Mouse (Mus musculus) kidney, embryonic 16.5 days (tissue): ENCODE results near the gene Nos1. TPM values are rescaled to one million over a fixed set of nuclear protein-coding genes. Genes with fewer than 3 reads are reported as not detected.

ENCODE experiments used
- ATAC-seq: fragments of 200-750 bp; cut with Nextera tagmentation; 2 replicates; pipeline ENCODE4 v1.8.0; 2017; ENCODE audit warnings: moderate TSS enrichment; ENCODE audit not compliant: low FRiP score, low TSS enrichment
- H3K27ac ChIP-seq: fragments of 300-500 bp; sonication (generic); 2 replicates; pipeline ENCODE4 v1.5.1; 2014; ENCODE audit warnings: low read length
- H3K27me3 ChIP-seq: fragments of 300-500 bp; sonication (generic); 2 replicates; pipeline ENCODE4 v1.6.1; 2014; ENCODE audit warnings: low read length, control low read depth, mixed read lengths; ENCODE audit not compliant: insufficient read depth
- H3K36me3 ChIP-seq: fragments of 300-500 bp; sonication (generic); 2 replicates; pipeline ENCODE4 v1.6.1; 2014; ENCODE audit warnings: low read length, control low read depth, mixed read lengths; ENCODE audit not compliant: insufficient read depth
- H3K4me1 ChIP-seq: fragments of 300-500 bp; sonication (generic); 2 replicates; pipeline ENCODE4 v1.6.1; 2014; ENCODE audit warnings: low read length, control low read depth, mixed read lengths; ENCODE audit not compliant: insufficient read depth
- H3K4me2 ChIP-seq: fragments of 300-500 bp; sonication (generic); replicated peaks from 2 replicates; pipeline ENCODE4 v1.6.1; 2014; ENCODE audit warnings: low read depth, low read length
- H3K4me3 ChIP-seq: fragments of 300-500 bp; sonication (generic); 2 replicates; pipeline ENCODE4 v1.5.1; 2014; ENCODE audit warnings: mild to moderate bottlenecking, low read length
- H3K9ac ChIP-seq: fragments of 300-500 bp; sonication (generic); replicated peaks from 2 replicates; pipeline ENCODE4 v1.6.1; 2014; ENCODE audit warnings: low read length
- H3K9me3 ChIP-seq: fragments of 300-500 bp; sonication (generic); 2 replicates; pipeline ENCODE4 v1.6.1; 2016; ENCODE audit warnings: low read length, control low read depth
- whole genome bisulfite sequencing: fragments of 180-500 bp; shearing (Covaris S2); extraction: QIAGEN DNeasy Blood & Tissue Kit; methylation state at CpG from one replicate; pipeline ENCODE4 v1.1.7; 2014; 5-methylcytosine and 5-hydroxymethylcytosine counted together
- polyA plus RNA-seq: library from polyadenylated mRNA; unstranded; fragments of >200 nt; fragmentation: Nextera tagmentation; extraction: Ambion mirVana; gene quantifications from 2 replicates; pipeline ENCODE4 v1.2.1, GENCODE M21; 2015

Gene Nos1
- polyA plus RNA-seq, 1 experiment from 2014 or later = 1.1 TPM

- H3K27me3 ChIP-seq = no peaks in the 10 kb centered on the region
- H3K4me1 ChIP-seq = peaks cover 4% of the 10 kb centered on the region; the same call in 1 of the 2 replicates
- ATAC-seq = no peak
- no peak overlapping the region for H3K4me3 ChIP-seq
- no peak overlapping the region for H3K27ac ChIP-seq
- H3K36me3 ChIP-seq = no peaks in the 10 kb centered on the region
- no peak overlapping the region for H3K4me2 ChIP-seq
- WGBS = 43% methylated on average over 2 of the region's 2 CpGs
- H3K9me3 ChIP-seq = peaks cover 4% of the 10 kb centered on the region; the same call in 1 of the 2 replicates
- H3K9ac ChIP-seq = no peak overlapping the region
Measured at GRCm38 (mm10) chr5:117884991-117885390, 104.2 kb downstream of the Nos1 start.

DNA sequence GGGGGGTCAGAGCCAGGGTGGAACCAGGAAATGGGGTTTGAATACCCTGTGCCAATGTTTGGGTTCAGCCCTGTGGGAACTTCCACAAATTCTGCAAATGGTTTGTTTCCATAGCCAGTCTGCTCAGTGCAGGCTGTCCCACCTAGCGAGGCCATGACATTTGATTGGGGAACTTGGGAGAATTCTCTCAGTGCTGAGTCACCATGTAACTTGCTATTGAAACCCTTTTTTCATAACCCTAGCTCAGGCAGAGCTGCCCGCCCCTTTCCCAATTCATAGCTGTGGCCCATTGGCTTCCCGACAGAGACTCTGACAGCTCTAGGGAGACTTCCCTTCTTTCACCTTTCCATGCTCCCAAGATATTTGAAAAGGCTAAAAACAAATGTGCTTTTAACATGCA lies 107.3 kb downstream of the Nos1 start:
- no peaks in the 10 kb centered on the region for H3K27me3 ChIP-seq
- 84% methylated on average over 3 of the region's 3 CpGs for WGBS
- no peak overlapping the region for H3K4me3 ChIP-seq
- no peak overlapping the region for H3K27ac ChIP-seq
- no peaks in the 10 kb centered on the region for H3K9me3 ChIP-seq
- H3K36me3 ChIP-seq = no peaks in the 10 kb centered on the region
- peaks cover 4% of the 10 kb centered on the region; the same call in 1 of the 2 replicates for H3K4me1 ChIP-seq
- H3K4me2 ChIP-seq = no peak overlapping the region
- no peak overlapping the region for H3K9ac ChIP-seq
- ATAC-seq = no peak

GRCm38 (mm10) chr5:117888946-117889345 lies 108.1 kb downstream of the Nos1 start:
- ATAC-seq = no peak
- 19% methylated on average over 6 of the region's 6 CpGs for WGBS

DNA sequence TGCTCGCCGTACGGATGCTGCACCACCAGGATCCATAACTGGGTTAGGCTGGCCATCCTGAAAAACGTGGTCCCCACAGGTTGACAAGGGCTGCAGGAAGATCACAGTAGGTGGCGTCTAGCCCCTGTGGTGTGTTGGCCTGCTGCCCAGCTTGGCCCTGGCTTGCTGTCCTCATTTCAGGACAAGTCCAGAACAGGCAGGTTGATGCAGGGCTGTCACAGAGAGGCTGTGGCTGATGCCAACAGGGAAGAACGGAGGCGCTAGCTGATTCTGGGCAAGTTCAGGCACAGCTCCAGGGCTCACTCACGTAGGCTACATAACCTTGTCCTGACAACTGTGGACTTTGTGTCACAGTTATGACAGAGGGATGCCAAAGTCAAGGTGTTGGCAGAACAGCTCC lies 108.7 kb downstream of the Nos1 start:
- Histone ChIP-seq H3K9me3 (no peaks in the 10 kb centered on the region), H3K9ac (no peak overlapping the region), H3K36me3 (no peaks in the 10 kb centered on the region), H3K27me3 (no peaks in the 10 kb centered on the region), H3K4me1 (peaks cover 4% of the 10 kb centered on the region; the same call in 1 of the 2 replicates), H3K4me2 (no peak overlapping the region), H3K27ac (no peak overlapping the region), H3K4me3 (no peak overlapping the region)
- whole genome bisulfite sequencing = 65% methylated on average over 8 of the region's 8 CpGs
- ATAC-seq = no peak

More at GRCm38 (mm10) chr5:117888946-117889345, 108.1 kb downstream of the Nos1 start:
- Histone ChIP-seq H3K9ac (no peak overlapping the region), H3K4me2 (no peak overlapping the region), H3K4me3 (no peak overlapping the region), H3K9me3 (no peaks in the 10 kb centered on the region), H3K4me1 (peaks cover 4% of the 10 kb centered on the region; the same call in 1 of the 2 replicates), H3K36me3 (no peaks in the 10 kb centered on the region), H3K27me3 (no peaks in the 10 kb centered on the region), H3K27ac (no peak overlapping the region)

DNA sequence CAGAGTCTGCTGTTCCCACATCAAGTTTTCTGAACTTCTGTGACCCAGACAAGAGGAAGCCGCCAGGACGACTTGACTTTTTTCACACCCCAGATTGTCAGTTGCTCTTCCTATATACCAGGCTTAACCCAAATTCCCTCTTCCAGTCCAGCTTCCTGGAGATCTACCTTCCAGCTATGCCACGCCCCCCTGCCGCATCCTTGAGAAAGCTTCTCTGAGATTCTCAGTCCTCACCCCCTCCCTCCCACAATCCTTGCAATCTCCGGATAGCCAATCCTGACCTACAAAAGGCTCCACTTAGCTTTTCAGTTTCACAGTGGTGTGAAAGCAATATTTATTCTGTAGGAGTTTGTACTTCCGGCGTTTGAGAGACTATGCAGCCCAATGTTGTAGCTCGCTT lies 110.0 kb downstream of the Nos1 start:
- no peak overlapping the region for H3K4me3 ChIP-seq
- H3K27me3 ChIP-seq = no peaks in the 10 kb centered on the region
- H3K9ac ChIP-seq = no peak overlapping the region
- ATAC-seq = no peak
- no peaks in the 10 kb centered on the region for H3K9me3 ChIP-seq
- H3K36me3 ChIP-seq = no peaks in the 10 kb centered on the region
- H3K4me1 ChIP-seq = peaks cover 4% of the 10 kb centered on the region; the same call in 1 of the 2 replicates
- H3K27ac ChIP-seq = no peak overlapping the region
- H3K4me2 ChIP-seq = no peak overlapping the region
- WGBS = 57% methylated on average over 8 of the region's 8 CpGs

DNA sequence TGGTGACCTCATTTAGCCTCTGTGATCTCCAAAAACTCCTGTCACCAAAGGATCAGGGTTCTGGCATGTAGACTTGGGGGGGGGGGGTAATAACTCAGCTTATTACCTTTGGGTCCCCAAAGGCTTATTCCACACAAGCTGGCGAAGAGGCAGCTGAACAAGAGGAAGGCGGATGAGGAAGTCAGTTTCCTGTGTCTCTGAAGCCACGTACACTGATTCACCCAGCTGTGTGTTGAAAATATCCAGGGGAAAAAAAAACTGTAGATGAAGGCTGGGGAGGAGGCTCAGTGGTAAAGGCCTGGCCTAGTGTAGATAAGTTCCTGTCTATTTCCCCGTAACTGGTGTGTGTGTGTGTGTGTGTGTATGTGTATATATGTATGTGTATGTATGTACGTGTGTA lies 110.7 kb downstream of the Nos1 start:
- ATAC-seq = no peak
- 83% methylated on average over 5 of the region's 5 CpGs for WGBS

GRCm38 (mm10) chr5:117894050-117894449 lies 113.2 kb downstream of the Nos1 start:
- H3K4me3 ChIP-seq = no peak overlapping the region
- WGBS = 87% methylated on average over 5 of the region's 5 CpGs
- no peaks in the 10 kb centered on the region for H3K36me3 ChIP-seq
- H3K4me1 ChIP-seq = peaks cover 18% of the 10 kb centered on the region
- H3K9ac ChIP-seq = no peak overlapping the region
- H3K27ac ChIP-seq = no peak overlapping the region
- no peak for ATAC-seq
- no peak overlapping the region for H3K4me2 ChIP-seq
- H3K27me3 ChIP-seq = no peaks in the 10 kb centered on the region
- H3K9me3 ChIP-seq = no peaks in the 10 kb centered on the region

More for the DNA sequence above, 110.7 kb downstream of the Nos1 start:
- H3K36me3 ChIP-seq = no peaks in the 10 kb centered on the region
- H3K9me3 ChIP-seq = no peaks in the 10 kb centered on the region
- no peak overlapping the region for H3K9ac ChIP-seq
- no peak overlapping the region for H3K4me3 ChIP-seq
- H3K27me3 ChIP-seq = no peaks in the 10 kb centered on the region
- H3K4me2 ChIP-seq = no peak overlapping the region
- H3K4me1 ChIP-seq = peaks cover 4% of the 10 kb centered on the region; the same call in 1 of the 2 replicates
- no peak overlapping the region for H3K27ac ChIP-seq

GRCm38 (mm10) chr5:117898055-117898806 lies 117.4 kb downstream of the Nos1 start:
- Histone ChIP-seq H3K36me3 (no peaks in the 10 kb centered on the region), H3K4me1 (peaks cover 24% of the 10 kb centered on the region), H3K27ac (no peak overlapping the region), H3K4me2 (no peak overlapping the region), H3K9me3 (no peaks in the 10 kb centered on the region), H3K4me3 (no peak overlapping the region), H3K9ac (no peak overlapping the region), H3K27me3 (no peaks in the 10 kb centered on the region)
- ATAC-seq = peak; percentile 64; the same call in 1 of the 2 replicates
- WGBS = 25% methylated on average over 9 of the region's 9 CpGs

- no peak overlapping the region for H3K4me3 ChIP-seq
- 69% methylated on average over 10 of the region's 10 CpGs for WGBS
- H3K9me3 ChIP-seq = no peaks in the 10 kb centered on the region
- H3K4me2 ChIP-seq = no peak overlapping the region
- H3K36me3 ChIP-seq = no peaks in the 10 kb centered on the region
- H3K27me3 ChIP-seq = no peaks in the 10 kb centered on the region
- H3K9ac ChIP-seq = no peak overlapping the region
- H3K27ac ChIP-seq = no peak overlapping the region
- no peak for ATAC-seq
- peaks cover 29% of the 10 kb centered on the region for H3K4me1 ChIP-seq
Measured at GRCm38 (mm10) chr5:117899361-117899760, 118.5 kb downstream of the Nos1 start.

DNA sequence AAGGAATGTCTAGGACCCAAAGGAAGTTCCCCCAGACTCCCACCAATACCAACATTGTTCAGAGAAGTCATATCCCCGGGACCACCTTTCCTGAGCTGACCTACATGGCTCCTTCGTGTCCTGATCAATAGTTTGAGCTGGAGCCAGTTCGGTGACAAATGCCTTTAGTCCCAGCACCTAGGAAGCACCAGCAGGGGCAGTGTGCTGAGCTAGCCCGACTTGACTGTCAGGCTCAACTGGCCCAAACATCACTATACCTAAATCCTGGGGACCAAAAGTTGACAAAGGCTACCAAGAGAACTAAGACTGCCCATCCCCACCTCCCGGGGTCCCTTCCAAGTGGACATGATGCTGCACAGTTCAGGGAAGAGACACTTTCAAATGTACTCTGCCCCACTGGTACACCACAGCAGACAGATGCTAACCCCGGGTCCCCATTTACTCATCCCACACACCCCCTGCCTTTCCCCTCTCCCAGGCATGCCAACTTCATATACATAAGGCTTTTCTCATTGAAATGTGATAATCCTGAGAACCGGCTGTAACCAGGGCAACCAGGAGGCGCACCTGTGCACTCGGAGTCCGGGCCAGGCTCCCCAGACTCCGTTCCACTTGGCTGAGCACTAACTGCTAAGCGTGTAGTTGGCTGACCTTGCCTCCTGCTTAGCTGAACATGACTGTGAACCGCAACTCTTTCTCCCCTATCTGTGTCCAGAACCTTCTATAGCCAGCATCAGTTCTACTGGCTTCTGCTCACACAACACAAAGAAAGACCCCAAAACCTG lies 120.3 kb downstream of the Nos1 start:
- H3K9me3 ChIP-seq = no peaks in the 10 kb centered on the region
- no peak overlapping the region for H3K4me2 ChIP-seq
- H3K27me3 ChIP-seq = no peaks in the 10 kb centered on the region
- 21% methylated on average over 13 of the region's 13 CpGs for WGBS
- H3K4me1 ChIP-seq = peaks cover 29% of the 10 kb centered on the region
- ATAC-seq = peak; percentile 44
- no peak overlapping the region for H3K4me3 ChIP-seq
- no peak overlapping the region for H3K27ac ChIP-seq
- H3K9ac ChIP-seq = no peak overlapping the region
- H3K36me3 ChIP-seq = no peaks in the 10 kb centered on the region
